Mouse (Mus musculus): ENCODE results near the gene Eif4g3.

DNA sequence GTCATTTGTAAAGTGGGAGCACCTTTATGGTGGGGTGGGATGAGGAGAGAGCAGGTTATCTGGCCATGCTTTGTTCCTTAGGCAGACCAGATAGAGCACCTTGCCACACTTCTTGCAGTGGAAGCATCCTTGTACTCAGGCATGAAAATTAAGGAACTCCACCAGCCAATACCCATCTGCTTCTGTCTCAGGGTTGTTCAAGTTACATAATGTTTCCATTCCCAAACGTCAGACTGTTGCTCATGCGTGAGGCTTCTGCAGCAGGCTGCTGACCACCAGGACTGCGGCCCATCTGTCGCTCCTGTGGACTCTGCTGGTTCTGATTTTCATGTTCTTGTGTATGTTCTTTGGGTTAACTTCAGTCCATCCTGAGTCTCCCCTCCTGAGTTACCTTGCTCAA lies 187.9 kb downstream of the Eif4g3 start:
- no peak for TF ChIP-seq CTCF (conservative IDR thresholded peaks at IDR 0.05; ENCODE audit: low read length)
- TF ChIP-seq NANOG (IDR thresholded peaks at IDR 0.05; ENCODE audit: borderline replicate concordance, low read length) = no peak
- no peak for TF ChIP-seq POU5F1 (IDR thresholded peaks at IDR 0.05; ENCODE audit: borderline replicate concordance, low read length)
